Mouse (Mus musculus) embryo, embryonic 11 days (tissue): ENCODE results near the gene Fam83g.
"Not testable (repeated sequence)": the region's sequence is repeated elsewhere in the genome, so short reads cannot be mapped to it uniquely, and the experiment has no call there.

Source experiments
- DNase-seq: peaks from one replicate; pipeline ENCODE4 v3.0.0-alpha.2; 2015

The Fam83g gene

DNA sequence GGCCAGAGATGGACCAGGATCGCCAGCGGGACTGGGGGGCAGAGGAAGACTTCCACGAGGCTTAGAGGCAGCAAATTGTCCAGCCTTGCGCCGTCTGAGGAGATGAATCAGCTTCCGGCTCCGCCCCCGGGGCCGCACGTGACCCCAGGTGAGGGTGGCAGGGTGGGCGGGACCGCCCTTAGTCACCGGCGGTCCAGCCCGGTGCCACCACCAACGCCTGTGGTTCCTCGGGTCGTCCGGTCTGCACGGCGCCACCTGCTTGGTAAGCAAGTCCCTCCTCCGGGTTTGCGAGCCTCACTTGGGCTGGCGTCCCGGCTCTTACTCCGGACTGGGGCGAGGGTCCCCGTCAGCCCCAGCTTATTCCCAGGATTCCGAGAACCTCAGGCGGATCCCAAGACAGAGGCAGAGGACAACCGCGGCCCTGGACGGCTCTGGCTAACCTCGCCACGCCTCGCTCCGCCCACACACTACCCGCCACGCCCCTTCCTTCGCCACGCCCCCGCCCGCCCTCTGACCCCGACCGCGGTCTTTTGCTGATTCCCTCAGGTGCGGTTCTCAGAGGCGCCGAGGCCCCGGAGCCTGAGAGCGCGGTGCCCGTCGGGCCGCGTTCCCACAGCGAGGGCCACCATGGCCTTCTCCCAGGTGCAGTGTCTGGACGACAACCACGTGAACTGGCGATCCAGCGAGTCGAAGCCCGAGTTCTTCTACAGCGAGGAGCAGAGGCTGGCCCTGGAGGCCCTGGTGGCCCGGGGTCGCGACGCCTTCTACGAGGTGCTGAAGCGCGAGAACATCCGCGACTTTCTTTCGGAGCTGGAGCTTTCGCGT is at the start of gene Fam83g:
Gene Fam83g (plus strand): TSS at position 185 of the 825 bp plus-strand sequence.
- peak; percentile 68 for DNase-seq

DNA sequence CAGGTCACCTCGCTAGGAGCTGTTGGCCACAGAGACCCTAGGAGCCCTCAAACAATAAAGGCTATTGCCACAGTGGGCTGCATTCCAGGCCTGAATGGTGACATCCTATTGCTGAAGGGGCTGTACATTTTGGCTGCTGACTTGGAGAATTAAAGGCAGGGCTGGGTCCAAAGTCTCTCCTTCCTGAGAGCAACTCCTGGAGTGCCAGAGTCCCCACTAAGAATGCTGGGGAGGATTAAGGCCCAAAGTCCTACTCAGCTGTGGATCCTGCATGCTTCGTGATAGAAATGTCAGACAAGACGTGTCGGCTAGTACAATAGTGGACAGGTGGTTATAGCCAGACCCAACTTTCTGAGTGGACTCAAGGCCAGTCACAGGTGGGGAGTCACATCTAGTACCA is 47.6 kb upstream of the Fam83g start:
- DNase-seq, result not testable (repeated sequence)

DNA sequence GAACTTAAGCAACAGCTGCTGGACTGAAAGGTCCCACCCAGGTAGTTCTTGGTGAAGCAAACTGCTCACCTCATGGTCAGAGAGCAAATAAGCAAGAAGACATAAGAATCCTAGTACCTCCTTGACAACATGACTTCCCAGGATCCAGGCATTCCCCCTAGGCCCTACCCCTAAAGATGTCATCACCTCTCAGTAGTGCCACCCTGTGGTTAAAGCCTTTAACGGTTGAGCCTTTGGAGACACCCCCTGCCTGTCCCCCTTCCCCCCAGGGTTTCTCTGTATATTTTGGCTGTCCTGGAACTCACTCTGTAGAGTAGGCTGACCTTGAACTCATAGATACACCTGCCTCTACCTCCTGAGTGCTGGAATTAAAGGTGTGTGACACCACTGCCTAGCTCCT is 46.5 kb upstream of the Fam83g start:
- DNase-seq, result no peak

DNA sequence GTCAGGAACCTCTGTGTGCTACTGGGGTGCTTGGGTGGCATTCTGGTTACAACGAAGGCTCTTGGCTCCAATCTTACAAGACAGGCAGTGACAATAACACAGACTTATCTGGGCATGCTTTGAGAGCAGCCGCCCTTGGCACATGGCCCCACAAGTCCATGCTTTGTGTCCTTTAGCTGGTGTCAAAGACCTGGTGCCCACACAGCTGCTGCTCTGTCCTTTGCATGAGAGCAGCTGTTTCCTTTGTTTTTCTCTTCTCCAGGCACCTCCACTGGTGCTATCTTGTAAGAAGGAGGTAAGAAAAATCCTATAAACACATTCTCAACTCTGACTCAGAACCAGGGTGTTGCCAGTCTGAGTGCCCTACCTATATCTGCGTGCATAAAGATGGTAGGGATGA is 46.0 kb upstream of the Fam83g start:
- no peak for DNase-seq

DNA sequence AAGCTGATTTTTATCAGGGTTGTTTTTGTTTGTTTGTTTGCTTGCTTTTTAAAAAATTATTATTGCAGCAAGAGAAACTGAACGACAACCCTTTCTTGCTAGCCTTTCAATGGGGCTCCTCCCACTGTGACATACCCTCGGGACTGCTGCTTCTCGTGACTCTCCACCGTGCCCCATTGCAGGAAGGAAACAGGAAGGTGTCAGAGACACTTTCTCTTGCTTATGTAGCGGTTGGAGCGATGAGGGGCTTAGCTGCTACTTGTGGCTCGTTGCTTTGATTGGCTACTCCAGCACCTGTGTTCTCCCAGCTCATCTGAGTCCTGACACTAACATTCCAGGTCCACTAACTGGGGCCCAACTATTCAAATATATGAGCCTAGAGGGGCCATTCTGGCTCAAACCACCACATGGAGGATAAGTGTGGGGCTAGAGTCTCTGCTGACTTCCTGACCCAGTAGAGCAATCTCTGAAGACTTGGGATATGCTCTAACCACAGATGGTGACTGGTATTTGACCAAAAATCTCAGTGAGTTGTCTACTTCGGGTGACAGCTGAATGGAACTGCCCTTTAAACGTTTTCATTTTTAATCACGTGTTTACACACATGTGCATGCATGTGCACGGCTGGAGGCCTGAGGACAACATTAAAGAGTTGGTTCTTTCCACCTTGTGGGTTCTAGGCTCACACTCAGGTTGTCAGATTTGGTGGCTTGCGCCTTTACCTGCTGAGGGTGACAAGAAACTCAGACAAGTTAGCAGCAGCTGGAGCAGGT is 44.9 kb upstream of the Fam83g start:
- DNase-seq, result no peak

DNA sequence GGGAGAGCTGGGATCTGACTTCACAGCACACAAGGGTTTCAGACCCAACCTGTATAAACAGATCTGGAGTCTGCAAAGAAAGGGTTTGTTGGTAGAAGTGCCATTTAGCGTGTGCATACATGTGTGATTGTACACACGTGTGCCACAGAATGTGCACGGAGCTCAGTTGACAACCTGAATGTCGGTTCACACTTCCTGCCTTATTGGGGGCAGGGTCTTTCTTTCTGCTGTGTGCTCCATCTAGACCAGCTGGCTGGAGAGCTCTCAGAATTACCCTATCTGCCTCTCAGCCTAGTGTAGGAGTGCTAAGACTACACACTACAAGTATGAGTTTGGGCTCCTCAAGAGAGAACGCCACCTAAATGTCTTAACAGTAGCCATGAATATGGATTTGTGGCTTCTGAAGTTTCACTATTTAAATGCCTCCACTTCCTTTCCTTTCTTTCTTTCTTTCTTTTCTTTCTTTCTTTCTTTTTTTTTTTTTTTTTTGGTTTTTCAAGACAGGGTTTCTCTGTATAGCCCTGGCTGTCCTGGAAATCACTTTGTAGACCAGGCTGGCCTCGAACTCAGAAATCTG is 44.2 kb upstream of the Fam83g start:
- DNase-seq, result no peak

DNA sequence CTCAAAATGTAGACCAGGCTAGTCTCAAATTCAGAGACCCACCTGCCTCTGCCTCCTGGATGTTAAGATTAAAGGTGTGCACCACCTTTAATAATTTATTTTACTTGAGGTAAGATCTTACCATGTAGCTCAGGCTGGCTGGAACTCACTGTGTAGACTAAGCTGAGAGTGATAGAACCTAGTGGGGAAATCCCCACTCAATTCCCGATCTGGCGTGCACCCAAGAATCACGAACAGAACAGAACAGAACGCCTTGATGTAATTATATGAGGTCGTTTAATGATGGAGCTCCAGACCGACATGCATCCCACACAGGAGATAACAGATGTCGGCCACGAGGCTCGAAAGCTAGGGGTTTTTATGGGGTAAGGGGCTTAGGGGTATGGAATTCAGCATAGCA is 43.3 kb upstream of the Fam83g start:
- DNase-seq, result not testable (repeated sequence)

DNA sequence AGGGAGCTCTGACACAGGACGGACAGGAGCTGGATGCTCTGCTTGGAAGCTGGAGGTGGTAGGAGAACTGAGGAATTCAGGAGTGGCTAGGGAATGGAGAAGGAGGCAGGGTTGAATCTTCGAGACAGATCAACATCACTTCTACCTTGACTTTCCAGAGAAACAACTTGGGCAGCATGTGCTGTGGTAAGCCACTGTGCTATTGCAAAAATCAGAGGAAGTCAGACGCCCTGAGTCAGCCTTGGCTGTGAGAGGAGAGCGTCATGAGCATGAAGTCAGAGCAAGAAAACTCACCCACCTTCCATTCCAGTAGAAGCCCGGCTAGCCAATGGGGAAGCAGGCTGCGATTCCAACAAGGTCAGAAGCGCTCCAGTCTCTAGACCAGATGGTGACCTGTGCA is 41.8 kb upstream of the Fam83g start:
- DNase-seq, result no peak

DNA sequence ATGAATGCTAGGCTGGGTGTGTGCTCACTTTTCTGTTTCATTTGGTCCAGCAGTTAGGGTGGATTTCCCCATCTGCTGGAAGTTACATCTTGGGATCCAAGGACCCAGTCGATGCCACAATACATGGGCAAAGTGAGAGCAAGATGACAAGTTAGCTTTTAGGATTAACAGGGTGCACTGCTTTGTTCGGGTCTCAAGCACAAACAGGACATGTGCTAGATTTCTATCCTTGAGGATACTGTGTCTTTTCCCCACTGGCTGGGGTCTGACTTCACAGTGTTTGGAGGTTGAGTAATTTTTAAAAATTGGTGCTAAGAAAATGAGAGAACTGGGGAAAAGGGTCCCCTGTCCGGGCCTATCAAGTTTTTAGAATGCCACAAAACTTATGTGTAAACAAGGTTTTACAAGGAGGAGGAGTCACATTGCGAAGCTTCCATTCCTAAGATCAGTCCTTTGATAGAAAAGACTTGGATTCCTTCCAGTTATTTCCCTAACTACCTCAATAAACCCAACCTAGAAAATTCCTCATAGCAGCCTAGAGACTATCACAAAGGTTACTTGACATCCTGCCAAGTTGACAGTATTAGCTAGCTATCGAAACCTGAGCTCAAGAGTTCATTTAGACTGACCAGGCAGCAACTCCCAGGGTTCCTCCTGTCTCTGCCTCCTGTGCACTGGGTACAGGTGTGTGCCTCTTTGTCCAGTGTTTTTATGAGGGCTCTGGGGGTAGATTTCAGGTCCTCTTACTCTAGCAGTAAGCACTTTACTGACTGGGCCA is 40.5 kb upstream of the Fam83g start:
- no peak for DNase-seq

DNA sequence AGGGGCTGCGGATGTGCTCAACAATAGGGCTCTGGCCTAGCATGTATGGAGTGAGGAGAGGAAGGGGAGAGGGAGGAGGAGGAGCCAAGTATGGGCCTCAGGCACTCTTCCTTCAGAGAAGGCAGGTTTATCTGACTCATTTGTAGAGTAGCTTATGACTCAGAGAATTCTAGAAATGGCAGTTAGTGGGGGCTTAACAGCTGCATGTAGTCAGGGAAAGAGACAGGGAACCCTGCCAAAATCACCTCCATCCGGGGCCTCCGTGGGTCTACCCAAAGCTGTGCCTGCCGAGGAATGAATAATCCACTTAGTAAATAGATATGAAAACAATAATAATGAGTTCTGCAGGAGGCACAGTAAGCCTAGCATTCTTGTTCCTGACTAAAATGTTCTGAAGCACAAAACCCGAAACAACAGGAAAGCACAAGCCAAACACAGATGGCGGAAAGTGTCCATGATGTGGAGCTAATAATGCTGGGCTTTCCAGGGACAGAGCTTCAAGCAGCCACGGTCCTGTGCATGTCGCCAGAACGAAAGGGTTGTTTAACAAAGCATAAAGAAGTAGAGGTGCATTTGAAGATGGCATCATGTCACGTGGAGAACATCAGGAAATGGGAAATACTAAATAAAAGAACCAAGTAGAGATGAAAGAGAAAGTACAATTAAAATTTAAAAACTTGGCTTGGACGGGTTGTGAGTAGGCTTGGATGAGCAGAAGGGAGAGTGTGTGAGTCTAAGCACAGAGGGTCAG is 39.1 kb upstream of the Fam83g start:
- DNase-seq, result no peak

DNA sequence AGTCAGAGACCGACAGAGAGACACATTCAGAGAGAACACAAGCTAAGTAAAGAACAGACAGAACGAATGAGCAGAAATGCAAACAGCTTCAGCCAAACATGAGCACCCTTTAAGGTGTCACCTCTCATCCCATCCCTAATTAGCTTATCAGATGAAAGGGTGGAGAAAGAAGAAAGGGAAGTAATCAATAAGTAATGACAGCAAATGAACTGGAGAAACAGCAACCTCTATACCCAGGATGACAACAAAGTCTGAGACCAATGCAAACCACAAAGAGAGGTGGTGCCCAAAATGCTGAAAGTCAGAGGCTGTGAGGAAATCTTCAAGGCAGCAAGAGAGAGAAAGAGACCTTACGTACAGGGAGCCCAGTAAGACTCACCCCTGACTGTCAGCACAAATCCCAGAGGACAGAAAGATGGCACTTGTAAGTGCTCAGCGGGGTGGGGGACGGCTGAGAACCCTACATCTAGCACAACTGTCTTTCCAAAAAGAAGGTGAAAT is 38.5 kb upstream of the Fam83g start:
- DNase-seq, result no peak

DNA sequence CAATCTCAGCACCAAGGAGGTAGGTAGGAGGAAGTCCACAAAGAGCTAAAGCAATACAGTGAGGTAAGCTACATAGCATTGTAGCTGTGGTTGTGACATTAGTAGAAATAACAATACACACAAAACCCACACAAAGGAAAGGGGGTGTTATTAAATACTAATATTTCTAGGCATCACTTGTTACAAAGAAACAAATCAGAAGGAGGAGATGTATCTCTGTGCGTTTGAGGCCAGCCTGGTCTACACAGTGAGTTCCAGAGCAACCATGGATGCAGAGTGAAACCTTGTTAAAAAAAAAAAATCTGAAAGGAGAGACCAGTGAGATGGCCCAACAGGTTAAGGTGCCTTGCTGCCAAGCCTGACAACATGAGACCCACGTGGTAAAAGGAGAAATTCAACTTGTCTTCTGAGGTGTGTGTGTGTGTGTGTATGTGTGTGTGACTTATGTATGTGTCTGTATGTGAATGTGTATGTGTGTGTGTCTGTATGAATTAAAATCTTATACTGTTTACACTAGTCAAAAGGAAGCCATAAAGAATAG is 37.3 kb upstream of the Fam83g start:
- no peak for DNase-seq

DNA sequence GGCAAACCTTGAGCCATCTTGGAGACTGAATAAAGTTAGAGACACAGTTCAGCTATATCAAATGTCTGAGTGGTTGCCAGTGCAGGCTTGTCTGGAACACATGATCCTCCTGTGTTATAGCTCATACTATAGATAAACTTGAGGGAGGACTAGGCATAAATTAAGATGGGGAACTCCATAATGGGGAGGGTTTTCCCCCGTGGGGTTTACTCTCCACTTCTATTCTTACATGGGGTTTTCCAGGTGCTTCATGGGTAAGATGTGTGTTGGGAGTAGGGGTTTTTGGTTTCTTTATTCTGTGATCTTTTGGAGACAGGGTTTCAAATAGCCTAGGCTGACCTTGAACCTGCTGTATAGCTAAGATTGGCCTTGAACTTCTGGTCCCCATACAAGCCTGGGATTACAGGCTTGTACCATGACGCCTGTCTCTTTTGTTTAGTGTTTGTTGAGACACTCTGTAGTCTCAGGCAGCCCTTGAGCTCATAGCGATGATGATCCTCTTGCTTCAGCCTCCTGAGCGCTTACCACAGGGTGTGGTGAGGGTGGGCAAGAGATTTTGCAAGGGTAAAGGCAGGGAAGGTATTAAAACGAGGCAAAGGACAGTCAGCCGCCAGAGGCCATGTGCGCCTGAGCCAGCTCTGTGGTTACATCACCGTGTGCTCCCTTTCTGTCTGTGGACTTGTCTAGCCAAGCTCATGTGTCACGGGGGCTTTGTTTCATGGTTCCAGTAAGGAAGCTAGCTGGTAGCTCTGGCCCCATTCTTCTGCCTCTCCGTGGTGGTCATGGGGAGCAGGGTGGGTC is 36.6 kb upstream of the Fam83g start:
- no peak for DNase-seq

DNA sequence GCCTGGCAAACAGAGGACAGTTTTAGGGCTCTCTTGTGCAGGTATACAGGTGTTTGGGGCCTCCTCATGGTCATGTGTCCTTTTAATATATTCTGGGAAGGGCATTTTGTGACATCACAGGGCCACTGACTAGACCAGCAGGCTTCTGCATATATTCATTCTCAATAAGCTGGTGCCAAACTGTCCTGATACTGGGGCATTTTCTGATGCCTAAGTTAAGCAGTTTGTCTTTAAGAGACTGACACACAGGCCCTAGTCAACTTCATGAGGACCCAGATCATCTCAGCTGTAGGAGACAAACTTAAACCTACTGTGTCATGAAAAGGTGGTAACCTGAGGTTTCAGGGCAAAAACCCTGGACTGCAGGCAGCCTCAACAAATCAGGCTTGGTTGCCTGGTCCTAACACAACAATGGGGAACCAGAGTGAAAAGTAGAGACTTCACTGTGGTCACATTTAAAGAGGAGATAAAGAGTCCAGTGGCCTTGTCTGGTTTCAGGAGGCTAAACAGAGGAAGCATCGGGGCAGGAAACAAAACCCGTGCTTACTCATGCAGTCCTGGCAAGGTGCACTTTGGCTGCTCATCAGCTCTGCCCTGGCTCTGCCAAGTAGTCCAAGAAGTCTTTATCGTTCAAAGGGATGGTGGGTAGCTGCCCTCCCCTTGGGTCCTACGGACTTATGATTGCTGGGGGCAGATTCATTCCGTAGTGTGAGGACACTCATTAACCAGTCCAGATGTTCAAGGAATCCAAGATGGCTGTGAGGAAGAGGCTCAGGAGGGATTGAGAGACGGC is 35.7 kb upstream of the Fam83g start:
- no peak for DNase-seq

DNA sequence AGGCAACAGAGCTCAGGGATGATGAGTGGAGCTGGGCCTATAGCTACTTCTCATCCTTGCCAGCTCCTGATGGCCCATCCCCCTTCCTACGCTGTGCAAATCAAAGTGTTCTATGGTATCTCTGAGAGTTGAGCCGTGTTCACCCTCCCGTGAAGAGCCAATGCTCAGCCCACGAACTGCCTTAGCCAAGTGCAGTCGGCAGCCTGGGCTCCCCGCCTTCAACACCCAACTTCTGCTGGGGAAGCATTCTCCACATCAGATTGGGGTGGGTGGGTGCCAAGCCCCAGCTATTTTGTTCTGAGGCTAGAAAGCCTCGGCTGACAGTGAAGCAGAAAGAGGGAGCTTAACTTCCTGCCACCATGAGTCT is 35.2 kb upstream of the Fam83g start:
- no peak for DNase-seq

DNA sequence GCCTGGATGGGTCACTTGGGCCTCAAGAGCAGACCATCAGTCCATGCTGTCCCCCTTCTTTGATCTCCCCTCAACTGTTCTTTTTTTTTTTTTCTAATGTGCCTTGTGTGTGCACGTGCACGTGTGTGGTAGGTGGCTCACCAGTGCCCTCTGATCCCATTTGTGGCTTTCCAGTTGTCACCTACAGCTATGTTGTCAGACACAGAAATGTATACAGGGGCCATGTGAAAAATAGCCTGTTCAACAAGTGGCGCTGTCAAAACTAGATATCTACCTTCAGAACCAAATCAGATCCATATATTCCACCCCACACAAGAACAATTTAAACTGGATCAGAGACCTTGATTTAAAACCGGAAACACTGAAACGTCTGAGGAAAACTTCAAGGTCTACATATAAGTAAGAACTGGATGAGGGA is 34.7 kb upstream of the Fam83g start:
- DNase-seq, result no peak

DNA sequence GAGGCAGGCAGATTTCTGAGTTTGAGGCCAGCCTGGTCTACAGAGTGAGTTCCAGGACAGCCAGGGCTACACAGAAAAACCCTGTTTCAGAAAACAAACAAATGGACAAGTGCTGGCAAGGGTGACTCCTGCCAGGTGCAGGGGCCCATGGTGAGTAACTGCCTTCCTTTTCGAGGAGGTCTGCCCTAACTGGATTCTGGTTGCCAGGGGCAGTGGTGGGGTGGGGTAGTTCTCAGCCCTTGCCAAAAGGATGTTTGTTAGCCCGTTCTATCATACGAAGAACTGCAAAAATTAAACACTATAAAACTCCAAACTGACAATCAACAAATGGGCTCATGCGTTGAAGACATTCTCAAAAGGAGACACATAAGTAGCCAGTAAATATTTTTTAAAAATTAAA is 34.3 kb upstream of the Fam83g start:
- no peak for DNase-seq

DNA sequence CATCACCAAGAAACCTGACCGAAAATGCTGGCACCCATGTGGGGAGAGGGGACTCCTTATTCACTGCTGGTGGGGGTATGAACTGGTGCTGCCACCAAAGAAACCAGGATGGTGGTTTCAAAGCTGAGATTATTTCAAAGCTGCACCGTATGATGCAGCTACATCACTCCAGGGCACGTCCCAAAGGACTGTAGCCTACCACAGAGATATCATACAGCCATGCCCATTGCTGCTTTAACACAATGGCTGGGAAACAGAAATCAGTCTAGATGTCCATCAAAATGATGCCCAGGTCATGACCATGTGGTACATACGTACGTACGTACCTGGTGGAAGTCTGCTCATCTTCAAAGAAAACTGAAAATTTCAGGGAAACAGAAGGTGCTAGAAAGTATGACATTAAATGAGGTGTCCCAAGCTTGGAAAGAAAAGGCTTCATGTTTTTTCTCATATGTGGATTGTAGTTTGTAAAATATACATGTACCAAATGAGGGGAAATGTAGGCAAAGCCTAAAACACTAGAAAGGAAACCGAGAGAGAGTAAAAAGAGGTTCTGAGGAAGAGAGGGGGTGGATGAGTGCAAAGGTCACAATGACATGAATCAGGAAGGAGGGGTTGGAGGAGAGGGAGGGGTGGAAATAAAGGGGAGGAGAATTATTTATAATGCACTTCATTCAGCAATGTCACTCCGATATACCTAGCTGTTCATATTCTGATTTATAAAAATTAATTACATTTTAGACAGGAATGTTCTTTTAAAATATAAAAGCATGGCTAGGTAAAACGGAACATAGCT is 33.2 kb upstream of the Fam83g start:
- no peak for DNase-seq

DNA sequence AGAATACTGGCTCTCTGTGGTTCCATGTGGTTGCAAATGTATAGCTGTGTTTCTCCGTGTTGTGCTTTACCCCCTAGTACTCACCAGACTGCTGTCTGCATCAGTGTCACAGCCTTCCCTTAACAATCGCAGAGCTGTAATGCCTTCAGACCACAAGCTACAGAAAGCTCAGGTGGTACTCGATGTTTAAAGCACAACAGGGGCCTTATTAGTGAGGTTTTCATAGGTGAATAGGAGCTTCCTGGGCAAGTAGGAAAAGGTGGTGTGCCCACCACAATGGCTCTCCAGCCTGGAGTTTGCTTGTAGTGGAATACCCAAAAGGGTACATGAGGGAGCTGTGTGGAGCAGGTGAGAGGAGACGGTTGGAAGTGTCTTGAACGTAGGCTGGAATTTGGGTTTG is 31.7 kb upstream of the Fam83g start:
- DNase-seq, result no peak
